Mouse (Mus musculus) retina, adult 2 months (tissue): ENCODE measurements around the gene Lrrc20.
A peak's percentile ranks its signal among the peaks of the same experiment; 100 is the strongest.

Experiments
- DNase-seq: peaks from one replicate; pipeline ENCODE4 v3.0.0-alpha.2; 2012; ENCODE audit warnings: low read depth, low spot score

Gene Lrrc20

DNA sequence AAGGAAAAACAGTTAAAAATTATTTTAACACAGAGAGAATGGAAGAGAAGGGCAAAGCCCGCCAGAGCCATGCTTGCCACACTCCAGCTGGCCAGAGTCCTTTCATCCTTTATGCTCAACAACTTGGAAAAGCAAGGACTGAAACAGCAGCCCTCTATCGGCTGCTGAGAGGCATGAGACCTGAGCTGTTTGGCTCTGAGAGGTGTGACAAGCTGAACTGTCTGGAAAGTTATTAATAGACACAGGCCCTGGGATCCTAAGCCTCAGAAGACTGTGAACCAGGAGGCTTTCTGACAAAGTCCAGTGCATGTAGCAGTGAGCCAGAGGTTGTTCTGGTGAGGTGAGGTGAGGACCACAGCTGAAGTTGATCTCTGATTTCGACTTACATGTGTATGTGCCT, 2.0 kb upstream of the Lrrc20 start:
- no peak for DNase-seq

DNA sequence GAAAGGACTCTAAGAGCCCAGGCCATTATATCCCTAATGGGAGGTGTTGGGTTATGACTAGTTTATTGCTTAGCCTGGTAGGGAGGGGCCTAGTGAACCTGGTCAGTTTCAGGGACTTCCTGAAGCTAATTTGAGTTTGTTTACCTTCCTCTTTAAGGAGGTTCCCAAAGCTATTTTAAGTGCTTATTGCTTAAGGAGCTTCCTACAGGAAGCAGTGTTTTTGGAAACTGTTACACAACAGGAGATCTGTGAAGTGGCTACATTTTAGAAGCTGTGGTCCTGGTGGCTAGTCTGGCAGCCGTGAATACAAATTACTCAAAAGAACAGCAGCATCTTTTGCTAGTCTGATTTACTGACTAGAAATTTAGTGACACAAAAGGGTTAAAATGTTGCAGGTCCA, 1.3 kb upstream of the Lrrc20 start:
- no peak for DNase-seq

DNA sequence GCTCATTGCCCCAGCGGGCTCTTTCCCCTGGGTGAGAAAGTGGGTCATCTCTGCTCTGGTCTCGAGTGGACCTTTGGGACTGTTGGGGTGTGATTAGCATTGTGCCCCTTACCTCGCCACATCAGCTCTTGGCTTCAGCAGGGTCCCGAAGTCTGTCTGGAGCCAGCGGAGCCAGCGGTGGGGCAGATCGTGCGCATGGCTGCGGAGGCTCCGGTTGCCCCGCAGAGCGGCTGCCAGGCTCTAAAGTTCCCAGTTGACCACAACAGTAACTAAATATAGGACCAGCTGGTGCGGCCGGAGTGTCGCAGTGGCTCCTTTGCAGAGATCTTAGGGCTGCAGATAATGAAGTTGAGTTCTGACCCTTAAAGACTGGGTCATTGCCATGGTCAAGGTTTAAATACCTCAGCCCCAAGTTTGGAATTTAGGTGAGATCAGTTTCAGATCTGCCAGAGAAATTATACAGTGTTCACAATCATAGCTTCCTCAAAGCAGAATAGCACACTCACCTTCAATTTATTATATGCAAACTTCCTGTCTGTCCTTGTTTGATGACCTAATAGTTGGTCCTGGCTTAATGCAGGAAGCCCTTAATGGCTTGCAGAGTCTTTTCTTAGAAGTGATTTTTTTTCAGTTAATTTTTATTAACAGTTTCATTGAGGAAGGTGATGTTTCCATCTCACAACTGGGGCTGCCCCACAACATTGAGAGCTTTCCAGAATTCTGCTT, 1.0 kb downstream of the Lrrc20 start:
- DNase-seq: no peak

DNA sequence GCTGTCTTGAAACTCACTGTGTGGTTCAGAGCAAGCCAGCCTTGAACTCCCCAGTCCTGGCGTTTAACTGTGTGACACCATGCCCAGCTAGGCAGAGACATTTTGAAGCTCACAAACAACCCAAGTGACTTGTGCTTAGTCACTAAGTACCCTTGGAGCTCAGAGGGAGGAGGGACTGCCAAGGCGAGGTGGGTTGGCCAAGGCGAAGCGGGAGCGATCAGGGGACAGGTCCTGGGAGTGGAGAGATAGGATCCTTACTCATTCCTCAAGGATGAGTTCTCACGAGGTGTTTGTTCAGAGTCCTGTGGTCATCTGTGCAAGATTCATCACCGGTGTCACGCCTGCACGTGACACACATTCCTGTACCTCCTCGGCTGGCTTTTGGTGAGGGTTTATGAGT, 3.9 kb downstream of the Lrrc20 start:
- DNase-seq: no peak

DNA sequence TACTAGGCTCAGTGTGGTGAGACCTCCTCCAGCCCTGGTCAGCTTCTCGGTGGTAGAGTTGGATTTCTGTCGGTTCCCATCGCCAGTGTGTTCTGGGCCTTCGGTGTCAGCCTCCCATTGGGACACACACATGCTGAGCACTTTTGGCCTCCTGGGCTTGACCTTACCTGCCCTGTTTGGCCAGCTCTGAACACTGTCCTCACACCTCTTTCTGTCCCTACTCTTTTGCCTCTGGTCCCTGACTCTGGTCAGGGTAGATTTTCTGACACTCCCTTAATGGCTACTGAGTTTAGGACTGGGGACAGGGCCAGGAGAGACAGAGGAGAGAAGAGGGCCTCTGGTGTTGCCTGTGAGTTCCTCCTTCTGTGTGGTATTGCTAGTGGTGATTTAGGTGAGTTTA, 4.3 kb downstream of the Lrrc20 start:
- DNase-seq: no peak

DNA sequence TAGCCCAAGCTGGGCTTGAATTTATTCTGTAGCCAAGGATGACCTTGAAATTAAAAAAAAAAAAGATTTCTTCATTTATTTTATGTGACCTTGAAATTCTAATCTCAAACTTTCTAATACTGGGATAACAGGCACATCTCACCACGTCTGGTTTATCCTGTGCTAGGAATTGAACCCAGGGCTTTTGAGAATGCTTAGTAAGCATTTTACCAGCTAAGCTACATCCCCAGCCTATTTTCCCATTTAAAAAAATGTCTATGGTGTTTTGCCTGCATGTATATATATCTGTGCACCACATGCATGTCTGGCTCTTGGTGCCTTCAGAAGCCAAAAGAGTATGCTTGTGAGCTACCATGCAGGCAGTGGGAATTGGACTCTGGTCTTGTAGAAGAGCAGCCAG, 4.9 kb downstream of the Lrrc20 start:
- DNase-seq: no peak

DNA sequence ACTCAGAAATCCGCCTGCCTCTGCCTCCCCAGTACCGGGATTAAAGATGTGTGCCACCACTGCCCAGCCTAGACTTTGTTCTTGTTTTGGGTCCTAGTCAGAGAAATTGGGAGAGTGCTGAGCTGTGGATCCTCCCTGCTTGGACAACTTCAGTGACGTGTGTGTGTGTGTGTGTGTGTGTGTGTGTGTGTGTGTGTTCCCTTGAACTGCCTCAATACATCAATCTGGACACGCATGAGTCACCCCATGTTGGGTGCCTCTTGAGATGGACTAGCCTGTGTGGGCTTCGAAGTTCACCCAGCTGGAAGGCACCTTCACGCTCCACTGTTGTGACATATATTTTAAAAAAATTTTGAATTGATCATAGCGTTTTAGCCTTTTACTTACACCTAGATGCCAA, 7.2 kb downstream of the Lrrc20 start:
- no peak for DNase-seq

DNA sequence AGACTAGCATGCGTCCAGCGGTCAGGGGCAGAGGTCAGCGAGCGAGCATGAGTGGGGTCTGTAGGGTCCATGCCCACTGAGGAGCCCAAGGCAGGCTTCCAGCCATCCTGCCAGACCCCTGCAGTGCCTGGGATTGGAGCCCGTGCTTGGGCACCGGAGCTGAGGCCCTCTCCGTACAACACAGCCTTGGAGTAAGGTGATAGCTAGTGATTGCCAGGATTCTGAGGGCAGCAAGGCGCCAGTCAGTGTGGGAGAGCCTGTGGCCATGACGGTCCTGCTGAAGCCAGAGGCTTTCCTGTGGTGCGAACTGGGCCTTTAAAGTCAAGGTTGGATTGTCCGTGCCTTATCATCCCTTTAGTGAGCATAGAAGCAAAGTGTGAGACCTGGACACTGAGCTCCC, 9.2 kb downstream of the Lrrc20 start:
- no peak for DNase-seq

DNA sequence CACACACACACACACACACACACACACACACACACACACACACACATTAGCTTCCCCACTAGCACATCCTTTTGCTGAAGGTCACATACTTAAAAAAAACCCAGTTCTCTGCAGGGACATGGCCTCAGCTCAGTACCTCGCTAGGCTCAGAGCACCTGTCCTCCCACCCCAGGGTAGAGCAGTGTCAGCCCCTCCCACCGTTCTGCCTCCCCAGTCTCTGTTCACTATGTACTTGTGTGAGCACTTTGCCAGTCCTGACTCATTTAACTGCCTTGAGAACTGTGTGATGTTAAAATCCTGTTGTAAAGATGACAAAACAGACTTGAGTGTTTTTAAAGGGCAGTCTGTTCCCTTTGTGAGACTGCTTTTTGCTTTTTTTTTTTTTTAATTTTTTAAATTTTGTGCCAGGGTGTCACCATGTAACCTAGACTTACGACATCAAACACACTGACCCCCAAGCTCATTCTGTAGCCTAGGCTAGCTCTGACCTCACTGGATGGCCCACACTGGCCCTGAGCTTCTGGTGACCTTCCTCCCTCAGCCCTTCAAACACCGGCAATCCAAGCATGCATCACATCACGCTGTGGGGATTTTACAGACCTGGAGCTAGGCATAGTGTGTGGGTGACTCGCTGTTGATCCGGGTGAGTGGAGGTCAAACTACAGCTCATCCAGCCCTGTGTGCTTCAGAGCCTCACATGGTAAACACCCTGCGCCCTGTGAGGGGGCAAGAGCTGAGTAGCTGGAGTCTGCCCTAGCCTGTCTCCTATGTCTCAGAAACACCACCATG, 11.1 kb downstream of the Lrrc20 start:
- no peak for DNase-seq

DNA sequence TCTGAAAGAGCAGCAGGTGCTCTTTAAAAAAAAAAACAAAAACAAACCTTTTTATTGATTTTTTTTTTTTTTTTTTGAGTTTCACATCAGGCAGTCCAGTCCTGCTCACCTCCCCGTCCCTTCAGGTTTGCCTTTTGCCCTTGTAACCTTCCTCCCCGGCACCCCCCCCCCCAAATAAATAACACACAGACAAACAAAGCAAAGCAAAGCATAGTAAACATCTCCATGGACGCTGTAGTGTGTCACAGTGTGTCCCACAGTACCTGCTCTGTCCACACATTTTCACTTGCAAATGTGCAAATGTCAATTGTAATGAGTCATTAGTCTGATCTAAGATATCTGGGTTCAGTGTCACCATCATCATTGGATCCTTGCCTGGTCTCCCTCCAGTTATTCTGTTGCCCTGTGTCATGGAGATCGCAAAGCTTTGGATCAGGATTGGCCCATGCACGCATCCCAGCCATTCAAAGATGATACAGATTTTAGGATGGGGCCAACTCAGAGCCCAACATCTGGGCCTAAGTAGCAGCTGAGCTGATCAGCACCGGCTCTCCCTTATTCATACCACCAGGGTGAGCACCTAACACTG, 13.0 kb downstream of the Lrrc20 start:
- no peak for DNase-seq

DNA sequence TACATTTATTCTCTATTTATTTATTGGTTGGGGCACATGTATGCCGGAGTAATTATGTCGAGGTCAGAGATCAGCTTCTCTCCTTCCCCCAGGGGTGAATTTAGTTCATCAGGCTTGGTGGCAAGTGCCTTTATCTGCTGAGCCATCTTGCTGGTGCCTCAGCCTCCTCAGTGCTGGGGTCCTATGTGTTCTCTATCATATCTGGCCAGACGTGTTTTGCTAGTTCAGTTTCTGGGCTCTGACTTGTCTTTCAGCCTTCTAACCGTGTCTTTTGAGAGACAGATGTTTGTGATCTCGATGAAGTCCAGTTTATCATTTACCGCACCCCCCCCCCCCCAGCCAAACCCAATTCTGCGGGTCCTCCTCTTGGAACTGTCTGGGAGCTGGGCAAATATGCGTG, 16.0 kb downstream of the Lrrc20 start:
- no peak for DNase-seq

DNA sequence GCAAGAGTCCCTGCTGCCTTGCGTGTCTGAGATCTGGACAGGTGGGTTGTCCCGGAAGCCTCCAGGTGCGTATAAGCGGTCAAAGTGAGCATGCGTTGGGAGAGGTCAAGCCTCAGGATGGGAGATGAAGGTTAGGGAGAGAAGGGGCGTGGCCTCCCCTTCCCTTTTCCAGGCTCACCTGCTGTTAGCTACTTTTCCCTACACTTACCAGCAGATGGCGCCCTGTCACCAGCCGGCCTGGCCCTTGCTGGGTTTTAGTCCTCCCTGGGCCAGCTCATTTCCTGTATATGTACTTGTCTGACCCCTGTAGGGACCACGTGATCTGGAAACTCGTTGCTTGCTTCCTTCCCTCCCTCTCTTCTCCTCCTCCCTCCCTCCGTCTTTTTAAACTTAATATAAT, 16.4 kb downstream of the Lrrc20 start:
- peak; percentile 62 for DNase-seq

DNA sequence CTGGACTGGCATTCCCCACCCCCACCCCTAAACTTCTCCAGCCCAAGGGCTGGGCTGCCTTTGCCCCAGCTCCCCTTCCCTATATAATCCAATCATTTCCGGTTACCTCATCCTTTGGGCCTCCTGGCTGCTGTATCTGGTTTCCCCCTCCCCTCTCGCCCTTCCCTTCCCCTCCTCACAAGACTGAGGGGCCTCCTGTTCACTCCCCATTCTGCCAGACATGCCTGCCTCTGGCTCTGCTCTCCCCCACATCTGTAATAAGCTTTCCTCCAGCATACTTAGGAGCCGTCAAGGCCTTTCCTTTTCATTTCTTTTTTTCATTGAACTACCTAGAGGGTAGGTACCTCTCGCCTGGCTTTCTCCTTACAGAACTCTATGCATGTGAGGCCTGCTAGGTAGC, 19.9 kb downstream of the Lrrc20 start:
- no peak for DNase-seq

DNA sequence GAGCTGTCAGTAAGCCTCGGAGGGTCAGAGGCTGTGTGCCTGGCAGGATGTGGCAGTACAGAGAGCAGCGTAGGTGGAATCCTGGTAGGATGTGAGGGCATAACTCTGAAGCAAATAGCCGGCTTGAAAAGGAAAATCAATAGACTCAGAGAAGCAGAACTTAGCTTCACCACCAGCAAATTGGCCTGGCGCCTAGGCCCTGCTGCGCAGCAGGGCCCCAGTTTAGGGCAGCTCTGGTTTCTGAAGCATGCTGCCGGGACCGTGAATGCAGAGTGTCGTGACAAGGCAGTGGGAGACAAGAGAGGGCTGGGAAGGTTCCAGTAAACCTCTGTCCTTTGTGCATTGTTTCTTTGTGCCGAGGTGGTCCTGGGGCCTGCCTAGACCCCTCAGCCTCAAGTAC, 20.6 kb downstream of the Lrrc20 start:
- DNase-seq: no peak

DNA sequence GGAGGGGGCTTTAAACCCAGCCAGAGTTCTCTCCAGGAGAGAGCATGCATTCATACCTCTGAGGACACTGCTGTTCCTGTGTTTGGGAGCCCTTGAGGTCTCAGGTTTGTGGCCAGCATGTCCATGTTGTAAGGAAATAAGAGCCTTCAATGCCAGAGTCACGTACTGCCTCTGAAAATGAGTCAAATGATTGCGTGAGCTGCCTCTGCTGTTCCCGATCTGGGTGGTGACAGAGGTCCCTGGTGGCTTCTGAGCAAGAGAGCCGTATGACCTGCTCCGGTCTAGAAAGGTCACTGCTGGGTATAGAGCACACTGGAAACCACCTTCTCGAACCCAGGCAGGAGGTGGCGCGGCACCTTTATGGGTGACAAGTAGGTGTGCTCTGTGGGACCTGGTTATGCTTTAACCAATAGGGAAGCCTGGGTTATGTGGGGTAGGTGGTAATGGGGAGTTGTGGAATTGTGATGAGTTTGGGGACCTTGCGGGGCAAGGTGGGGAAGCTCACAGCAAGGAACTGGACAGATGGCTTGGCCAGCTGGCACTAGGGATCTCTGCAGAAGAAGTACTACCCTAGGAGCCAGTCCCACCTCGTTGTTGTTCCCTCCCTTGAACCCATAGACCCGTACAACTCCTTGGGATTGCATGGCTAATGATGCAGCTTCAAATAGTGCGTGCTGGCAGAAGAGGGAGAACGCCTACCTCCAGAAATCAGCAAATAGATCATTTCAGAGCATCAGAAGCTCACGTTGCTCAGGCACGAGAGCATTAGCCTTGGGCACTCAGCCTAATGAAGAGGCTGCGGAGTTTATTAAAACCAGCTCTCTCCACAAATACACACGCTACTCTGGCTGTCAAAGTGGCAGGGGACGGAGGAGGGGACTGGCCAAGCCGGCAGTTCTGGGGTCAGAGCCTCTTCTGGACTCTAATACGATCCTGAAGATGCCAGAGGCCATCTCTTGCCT, 24.2 kb downstream of the Lrrc20 start:
- DNase-seq: no peak

DNA sequence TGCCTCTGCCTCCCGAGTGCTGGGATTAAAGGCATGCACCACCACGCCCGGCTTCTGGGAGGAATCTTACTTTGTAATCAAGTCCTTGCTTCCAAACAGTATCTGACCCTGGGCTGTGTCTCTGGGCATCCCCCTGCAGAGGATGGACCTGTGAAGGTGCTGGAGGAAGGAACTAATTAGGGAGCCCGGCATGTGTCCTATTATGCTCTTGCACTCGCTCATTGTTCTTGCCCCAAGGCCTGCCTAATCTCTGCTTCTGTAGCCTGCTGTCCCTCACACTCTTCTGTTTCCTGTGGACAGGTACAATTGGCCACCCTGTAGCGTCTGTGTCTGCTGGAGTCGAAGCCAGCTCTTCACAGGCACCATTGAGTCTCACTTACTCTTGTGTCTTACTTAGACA, 25.2 kb downstream of the Lrrc20 start:
- DNase-seq: no peak

DNA sequence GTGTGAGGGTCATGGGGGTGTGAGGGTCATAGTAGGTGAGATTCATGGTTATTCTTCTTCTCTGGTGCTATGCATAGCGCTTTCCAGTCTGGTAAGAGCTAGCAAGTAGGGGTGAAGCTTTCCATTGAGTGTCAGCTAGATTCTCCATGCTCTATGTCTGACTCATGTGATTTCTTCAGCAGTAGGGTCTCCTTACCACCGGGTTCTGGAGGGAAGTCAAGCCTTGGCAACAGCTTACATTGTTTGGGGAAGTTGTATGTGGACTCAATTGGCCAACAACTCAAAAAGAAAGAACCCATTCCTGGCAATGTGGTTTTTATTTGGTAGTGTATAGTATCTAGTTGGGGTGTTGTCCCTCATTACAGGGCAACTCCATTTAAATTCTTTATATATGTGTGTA, 28.5 kb downstream of the Lrrc20 start:
- no peak for DNase-seq

DNA sequence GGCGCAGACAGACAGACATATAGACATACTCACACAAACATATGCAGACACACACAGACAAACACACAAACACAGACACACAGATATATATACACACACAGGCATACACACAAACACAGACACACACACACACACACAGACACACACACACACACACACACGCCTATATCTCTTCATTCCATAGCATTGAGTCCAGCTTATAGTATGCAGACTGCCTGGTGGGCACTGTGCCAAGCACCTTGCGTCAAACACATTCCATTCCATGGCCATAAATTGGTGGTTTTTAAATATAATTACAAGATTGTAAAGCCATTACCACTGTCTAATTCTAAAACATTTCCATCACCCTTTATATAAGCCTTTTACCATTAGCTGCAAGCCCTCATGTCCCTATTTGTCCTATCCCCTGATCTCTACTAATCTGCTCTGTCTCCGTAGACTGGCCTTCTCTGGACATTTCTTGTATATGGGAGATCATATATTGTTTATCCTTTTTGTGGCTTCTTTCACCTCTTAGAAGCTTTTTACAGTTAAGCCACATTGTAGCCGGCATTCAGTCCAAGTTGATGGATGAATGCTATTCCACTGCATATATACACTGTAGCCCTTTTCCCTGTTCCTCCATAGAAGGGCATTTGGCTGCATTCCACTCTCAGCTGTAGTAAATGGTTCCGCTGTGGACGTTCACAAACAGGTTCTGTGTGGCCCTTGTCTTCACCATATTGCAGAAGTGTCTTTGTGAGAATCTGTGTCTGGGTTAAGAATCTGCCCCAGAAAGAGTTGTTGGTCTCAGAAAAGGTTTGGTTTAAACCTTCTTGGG, 31.0 kb downstream of the Lrrc20 start:
- no peak for DNase-seq

DNA sequence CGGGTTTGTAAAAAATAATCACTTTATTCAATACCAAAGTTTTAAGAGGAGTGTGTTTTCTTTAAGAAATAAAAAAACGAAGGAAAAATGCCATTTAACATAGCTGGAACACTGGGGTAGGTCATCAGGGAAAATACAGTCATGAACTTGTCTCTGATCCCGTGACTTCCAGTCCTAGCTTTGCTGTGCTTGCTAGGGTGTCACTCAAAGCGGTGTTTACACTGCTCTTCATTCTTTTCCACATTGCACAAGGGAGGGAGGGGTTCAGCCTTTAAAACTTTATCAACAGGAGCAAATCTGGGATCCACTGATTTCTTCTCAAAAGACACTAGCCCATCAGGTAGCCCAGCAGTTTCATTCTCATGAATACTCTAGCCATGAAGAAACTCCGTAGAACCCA, 34.3 kb downstream of the Lrrc20 start:
- no peak for DNase-seq

DNA sequence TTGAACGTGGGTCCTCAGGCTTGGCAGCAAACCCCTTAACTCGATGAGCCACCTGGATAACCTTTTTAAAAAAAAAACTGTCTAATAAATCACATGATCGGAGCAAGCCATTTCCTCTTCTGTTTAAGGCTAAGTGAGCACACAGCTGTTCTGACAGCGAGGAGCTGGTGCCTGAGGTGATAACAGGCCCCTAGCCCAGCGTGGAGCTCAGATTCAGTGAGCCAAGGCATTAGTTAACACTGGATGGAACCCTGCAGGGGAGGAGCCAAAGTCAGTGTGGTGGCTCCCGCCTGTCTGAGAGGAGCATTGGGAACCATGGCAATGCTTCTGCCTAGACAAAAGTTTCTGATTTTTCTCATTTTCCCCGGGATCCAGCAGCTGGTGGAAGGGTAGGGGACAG, 35.2 kb downstream of the Lrrc20 start:
- no peak for DNase-seq
